Mouse (Mus musculus) megakaryocyte-erythroid progenitor cell, adult 5-6 weeks (primary cell): Measurements from ENCODE around the gene Sppl2a. TPM values are rescaled to one million over a fixed set of nuclear protein-coding genes. Genes with fewer than 3 reads are reported as not detected.
"Not testable (repeated sequence)": the region's sequence is repeated elsewhere in the genome, so short reads cannot be mapped to it uniquely, and the experiment has no call there.

Experiments used
- ATAC-seq: replicated peaks from 2 replicates; pipeline ENCODE4 v1.8.0; 2016; ENCODE audit warnings: mild to moderate bottlenecking, inconsistent platforms; ENCODE audit not compliant: severe bottlenecking, poor library complexity, low FRiP score, low TSS enrichment
- total RNA-seq, 2 experiments: library from RNA; stranded (forward) in 1 of 2; stranded (reverse) in 1 of 2; fragments of 200-1000, 215-1000 nt in 1 of 2; fragments of >200 nt in 1 of 2; fragmentation: Nextera tagmentation in 1 of 2; gene quantifications; 2 replicates each; pipeline ENCODE4 v1.2.3; 2014 to 2017

Gene Sppl2a
- total RNA-seq, 2 experiments from 2014 or later: 36.9 to 40.2 TPM

DNA sequence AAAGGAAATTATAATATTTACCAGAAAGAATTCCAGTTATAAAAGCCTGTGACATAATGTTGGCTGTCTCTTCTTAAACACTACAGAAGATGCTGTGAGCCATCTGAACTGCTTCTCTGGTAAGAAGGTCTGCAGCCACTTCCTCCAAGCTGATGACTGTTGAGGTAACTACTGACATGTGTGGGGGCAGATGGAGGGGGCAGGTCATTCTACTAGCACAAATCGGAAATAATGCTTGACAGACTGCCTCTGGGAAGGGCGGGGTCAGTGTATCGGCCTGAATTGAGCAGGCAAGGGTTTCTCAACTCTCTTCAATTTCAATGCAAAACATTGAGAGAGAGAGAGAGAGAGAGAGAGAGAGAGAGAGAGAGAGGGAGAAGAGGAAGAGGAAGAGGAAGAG lies 28.9 kb downstream of the Sppl2a start:
- no peak for ATAC-seq

DNA sequence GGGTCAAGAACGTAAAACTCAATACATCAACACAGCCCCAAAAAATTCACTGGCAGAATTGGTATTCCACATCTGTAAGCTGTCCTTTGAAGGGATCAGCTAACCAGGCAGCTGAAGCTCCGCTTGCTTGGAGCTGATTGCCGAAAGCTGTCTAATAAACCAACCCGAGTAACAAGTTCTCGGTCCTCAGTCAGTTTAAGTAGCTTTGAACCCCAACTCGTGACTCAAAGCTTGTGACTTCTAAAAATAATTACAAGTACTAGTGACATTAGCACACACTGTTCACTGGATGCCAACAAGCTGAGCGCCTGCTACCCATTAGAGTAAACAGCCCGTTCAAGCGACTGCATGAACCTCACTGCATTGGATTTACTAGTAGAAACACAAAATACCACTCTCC lies 35.5 kb downstream of the Sppl2a start:
- ATAC-seq: no peak

DNA sequence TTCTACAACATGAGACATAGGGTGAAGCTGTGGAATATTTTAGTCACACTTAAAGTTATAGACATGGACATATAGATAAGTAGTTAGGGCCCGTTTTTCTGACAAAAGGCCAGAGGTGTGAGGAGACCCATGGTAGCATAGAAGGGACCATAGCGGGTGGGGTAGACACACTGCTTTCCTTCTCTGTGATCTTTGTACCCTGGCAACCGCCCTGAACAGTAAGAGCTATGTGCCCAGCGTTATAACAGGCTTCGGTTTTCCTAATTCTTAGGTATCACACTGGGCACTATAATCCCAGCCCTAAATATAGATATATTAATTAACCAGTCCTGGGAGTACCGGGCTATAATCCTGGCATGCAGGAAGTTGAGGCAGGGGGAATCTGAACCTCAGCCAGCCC lies 36.1 kb downstream of the Sppl2a start:
- ATAC-seq: no peak

DNA sequence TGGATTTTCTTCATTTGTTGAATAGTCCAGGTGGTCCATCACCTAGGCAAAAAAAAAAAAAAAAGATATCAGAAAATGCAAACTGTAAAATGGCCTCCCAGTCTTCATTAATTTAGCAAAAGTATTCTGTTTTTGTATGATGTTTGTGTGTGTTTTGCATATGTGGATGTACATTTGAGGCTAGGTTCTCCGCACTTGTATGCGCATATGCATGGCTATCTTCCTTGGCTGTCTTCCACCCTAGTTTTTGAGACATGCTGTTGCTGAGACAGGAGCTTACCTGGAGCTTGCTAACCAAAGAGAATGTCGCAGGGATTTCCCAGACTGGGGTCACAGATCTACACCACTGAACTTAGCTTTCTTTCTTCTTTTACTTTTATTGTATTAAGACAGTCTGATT lies 38.8 kb downstream of the Sppl2a start:
- ATAC-seq: no peak

DNA sequence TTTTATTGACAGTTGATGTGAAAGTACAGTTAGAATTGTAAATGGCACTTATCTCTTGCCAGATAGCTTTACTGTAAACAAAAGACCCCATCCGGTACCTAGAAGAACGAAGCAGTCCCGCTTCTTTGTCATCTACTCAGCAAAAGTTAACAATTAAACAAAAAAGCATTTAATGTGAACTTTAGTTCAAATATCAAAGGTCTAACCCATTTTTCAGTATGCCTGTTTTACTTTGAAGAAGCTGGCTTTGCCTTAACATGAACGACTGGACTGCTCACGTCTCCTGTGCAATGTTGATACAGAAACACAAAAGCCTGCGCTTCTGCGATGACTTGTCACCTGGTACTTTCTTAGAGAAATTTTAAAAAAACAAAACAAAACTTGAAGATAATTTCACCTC lies 40.7 kb downstream of the Sppl2a start:
- ATAC-seq: no peak

DNA sequence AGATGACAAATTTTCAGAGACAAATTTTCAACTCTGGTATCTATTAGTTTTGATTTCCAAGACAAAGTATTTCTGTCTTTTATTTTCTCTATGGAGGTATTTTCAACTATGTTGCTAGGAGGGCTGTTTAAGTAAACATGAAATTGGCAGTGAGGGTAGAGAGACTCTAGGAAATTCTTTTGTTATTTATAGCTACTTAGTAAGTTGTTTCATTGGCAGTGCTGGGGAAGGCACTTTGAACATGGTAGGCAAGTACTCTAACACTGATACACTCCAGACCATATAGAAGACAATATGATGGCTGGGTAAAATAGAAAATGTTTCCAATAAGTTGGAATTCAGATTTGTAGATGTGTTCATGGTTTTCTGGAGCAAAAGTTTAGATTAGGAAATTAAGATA lies 41.3 kb downstream of the Sppl2a start:
- ATAC-seq: no peak

DNA sequence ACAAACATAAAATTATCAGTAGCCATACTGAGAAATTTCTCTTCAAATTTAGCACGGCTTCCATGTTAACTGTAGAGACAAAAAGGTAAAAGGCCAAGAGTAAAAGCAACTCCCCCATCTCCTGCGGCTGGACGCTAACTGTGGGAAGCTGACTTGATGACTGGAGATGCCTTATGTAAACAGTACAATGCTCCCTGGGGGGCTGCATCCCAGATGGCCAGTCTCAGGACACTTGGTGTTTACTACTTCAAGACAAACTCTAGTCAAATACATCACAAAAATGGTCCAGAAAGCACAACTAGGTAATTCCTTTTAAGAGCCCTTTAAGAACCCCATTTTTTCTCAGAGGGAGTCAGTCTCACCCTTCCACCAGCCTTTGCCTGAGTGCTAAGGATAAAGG lies 45.9 kb downstream of the Sppl2a start:
- no peak for ATAC-seq

DNA sequence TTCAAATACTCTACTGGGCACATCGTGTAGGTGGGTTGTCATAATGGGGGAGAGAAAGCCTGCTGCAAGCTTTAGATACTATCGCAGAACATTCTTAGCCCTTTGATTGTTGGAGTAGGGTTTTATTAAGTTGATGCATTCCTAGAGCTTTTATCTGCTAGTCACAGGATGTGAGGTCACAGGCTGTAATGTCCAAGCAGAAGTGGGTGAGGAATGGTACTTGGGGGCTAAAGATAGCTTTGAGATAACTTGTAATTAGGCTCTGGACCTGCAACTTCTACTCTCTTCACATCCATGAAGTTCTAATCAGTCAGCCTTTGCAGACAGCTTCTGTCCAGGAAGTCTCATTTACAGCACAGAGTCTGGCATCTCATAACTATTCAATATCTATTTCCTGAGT lies 47.2 kb downstream of the Sppl2a start:
- no peak for ATAC-seq

DNA sequence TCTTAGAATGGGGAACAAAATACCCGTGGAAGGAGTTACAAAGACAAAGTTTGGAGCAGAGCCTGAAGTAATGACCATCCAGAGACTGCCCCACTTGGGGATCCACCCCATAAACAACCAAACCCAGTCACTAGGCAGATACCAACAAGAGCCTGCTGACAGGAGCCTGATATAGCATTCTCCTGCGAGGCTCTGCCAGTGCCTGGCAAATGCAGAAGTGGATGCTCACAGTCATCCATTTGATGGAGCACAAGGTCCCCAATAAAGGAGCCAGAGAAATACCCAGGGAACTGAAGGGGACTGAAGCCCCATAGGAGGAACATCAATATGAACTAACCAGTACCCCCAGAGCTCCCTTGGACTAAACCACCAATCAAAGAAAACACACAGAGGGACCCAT lies 50.3 kb downstream of the Sppl2a start:
- not testable (repeated sequence) for ATAC-seq

DNA sequence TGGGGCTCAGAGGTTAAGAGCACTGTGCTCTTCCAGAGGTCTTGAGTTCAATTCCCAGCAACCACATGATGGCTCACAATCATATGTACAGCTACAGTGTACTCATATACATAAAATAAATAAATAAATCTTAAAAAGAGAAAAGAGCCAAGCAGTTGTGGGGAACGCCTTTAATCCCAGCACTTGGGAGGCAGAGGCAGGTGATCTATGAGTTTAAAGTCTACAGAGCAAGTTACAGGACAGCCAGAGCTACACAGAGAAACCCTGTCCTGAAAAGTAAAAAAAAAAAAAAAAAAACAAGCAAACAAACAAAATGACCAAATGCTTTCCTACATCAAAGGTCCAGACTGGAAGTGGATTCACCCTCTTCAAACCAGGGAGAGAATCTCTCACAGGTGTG lies 55.0 kb downstream of the Sppl2a start:
- ATAC-seq: no peak

DNA sequence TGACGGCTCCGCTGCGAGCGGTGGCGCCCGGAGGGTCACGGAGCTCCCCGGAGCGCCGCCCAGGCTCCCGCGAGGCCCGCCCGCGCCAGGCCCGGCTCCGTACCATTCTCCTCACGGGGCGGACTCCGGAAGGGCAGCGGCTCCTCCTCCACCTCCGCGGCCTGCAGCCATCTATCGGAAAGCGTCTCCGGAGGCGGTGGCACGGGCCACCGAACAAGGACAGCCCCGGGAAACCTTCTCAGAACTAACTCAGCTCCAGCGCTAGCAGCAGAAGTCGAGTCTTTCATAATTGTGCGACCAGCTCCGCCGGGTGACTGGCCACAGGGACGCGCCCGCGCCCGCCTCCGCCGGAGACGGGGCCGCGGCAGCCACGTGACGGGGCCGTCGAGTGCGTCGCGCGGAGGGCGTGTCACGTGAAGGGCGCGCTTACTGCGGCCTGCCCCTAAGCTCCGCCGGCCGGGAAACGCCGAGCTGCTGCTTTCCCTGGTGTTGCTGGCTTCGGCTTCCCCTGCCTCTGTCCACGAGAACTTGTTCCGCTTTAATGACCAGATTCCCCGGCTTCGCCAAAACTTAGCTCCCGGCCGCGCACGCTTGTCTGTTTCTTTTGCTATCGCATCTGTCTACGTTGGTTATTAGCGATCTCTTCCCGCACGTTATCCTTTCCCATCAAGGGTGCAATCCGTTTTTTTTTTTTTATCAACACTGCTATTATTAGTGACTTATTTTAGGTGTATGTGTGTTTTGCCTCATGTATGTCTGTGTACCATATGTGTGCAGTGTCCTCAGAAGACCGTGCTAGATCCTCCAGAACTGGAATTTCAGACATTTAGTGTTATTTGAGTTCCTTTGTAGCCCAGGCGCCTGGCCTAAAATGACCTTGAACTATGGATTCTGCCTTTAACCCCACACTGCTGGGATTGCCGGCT lies 56.9 kb downstream of the Sppl2a start, which contains the start of gene Trpm7:
Trpm7 (minus strand) TSS at position 360 of the 926 bp plus-strand sequence.
- ATAC-seq: peak; percentile 89

DNA sequence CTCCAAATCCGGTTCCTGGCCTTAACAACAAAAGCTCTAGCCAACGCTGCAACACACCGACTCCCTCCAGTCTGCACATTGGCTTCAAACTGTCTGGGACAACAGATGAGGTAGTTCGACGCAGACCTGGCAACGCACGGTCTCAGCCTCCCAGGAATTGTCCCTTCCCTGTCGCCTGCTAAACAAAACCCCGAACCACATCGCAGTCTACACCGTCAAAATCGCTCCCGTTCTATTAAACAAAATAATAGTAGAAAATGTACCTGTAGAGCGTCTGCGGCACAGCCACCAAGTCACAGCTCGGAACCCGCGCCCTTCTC lies 57.6 kb downstream of the Sppl2a start:
- ATAC-seq: peak; percentile 56

DNA sequence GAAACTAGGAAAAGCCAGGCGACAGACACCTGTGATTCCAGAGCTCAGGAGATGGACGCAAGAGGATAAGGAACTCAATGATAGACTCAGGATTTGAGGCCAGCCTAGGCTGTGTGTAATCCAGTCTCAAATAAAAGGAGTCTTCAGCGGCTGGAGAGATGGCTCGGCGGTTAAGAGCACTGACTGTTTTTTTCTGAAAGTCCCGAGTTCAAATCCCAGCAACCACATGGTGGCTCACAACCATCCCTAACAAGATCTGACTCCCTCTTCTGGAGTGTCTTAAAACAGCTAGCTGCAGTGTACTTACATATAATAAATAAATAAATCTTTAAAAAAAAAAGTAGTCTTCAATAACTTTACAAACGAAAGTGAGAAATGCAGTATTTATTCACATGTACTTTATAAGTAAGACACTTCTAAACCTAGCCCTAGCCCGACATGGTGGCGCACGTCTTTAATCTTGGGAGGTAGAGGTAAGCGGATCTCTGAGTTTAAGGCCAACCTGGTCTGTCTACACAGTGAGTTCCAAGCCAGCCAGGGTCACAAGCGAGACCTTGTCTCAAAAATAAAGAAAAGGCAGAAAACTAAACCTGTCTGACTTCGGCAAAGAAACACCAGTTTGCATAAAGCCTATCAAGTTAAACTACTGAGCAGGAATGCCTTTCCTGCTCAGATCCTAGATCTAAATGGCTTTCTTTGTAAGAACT lies 58.1 kb downstream of the Sppl2a start:
- no peak for ATAC-seq

DNA sequence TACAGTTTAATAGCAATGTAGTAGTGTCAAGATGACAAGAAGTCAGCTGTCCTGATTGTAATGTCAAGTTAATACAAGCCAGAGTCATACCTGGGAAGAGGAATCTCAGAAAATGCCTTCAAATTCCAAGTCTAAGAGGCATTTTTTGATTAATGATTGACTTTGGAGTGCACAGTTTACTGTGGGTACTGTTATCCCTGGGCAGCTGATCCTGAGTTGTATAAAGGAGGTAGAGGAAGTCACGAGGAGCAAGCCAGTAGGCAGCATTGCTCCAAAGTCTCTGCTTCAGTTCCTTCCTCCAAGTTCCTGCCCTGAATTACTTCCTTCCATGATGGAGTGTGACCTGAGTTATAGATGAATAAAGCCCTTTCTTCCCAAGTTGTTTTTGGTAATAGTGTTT lies 66.7 kb downstream of the Sppl2a start:
- ATAC-seq: no peak

DNA sequence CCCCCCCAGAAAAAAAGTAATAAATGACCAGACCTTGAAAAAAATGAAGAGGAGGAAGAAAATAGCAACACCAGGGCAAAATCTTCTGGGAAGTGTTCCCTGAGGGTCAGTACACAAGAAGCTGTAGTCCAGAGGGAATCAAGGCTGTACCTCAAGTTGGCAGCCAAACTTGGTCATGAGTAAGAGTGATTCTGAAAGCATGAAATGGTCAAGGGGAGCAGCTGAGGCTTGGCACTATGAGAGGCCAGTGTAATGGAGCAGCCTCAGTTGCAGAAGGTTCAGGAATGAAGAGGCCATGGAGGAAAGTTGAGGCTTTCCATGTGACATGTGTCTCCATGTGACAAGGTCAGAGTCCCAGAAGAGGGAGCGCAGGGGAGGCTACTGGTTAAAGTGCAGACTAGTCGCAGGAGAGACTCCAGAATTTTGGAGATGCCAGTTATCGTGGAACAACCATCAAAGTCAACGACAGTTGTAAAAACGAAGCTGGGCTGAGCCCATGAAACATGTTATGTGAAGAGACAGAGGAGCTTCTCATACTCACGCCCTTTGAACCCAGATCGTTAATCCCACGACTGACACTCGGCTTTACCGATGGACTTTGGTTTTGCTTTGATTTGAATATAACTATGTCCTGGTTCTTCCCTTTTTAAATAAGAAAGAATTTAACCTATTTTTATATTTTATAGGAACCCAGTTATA lies 67.4 kb downstream of the Sppl2a start:
- no peak for ATAC-seq

DNA sequence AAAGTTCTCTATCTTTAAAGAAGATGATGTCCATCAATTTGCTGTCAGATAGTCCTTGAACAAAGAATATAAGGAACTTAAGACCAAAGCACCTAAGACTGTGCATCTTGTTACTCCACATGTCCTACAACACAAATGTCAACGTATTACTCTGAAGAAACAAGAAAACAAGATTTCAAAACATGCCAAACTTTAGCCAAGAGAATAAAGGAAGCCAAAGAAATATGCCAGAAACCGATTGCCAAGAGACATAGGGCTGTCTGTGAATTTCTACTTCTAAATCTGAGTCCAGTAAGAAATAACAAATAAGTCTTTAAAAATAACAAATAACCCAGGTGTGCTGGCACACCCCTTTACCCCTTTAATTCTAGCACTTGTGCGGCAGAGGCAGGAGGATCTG lies 68.0 kb downstream of the Sppl2a start:
- ATAC-seq: no peak

DNA sequence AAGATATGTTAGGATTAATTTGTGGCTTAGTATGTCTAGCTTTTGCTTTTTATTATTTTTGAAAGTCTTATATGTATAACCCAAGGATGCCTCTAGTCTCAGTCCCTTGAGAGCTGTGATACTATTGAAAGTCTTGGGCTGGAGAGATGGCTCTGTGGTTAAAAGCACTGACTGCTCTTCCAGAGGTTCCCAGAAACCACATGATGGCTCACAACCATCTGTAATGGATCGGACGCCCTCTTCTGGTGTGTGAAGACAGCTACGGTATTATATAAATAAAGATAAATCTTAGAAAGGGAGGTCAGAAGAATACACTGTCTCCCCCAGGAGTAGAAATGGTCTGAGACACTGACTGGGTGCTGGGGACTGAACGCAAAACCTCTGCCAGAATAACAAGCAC lies 88.3 kb downstream of the Sppl2a start:
- ATAC-seq: no peak
